Mouse (Mus musculus): ENCODE results near the gene Cdyl.
A peak's percentile ranks its signal among the peaks of the same experiment; 100 is the strongest.
"Not testable (repeated sequence)": the region's sequence is repeated elsewhere in the genome, so short reads cannot be mapped to it uniquely, and the experiment has no call there.

The Cdyl gene

GRCm38 (mm10) chr13:35807016-35807415 is 147.4 kb downstream of the Cdyl start:
- DNase-seq, result no peak

GRCm38 (mm10) chr13:35807525-35807924 is 147.9 kb downstream of the Cdyl start:
- DNase-seq, result no peak

- no peak for DNase-seq
Observed at GRCm38 (mm10) chr13:35807940-35808339, 148.3 kb downstream of the Cdyl start.

- no peak for DNase-seq
Observed at GRCm38 (mm10) chr13:35809252-35810159, 149.9 kb downstream of the Cdyl start.

GRCm38 (mm10) chr13:35810160-35810537 is 150.5 kb downstream of the Cdyl start:
- no peak for DNase-seq

GRCm38 (mm10) chr13:35811361-35812190 is 151.9 kb downstream of the Cdyl start:
- DNase-seq, result peak; percentile 66

GRCm38 (mm10) chr13:35812191-35812440 is 152.5 kb downstream of the Cdyl start:
- DNase-seq, result no peak

GRCm38 (mm10) chr13:35813348-35814127 is 153.9 kb downstream of the Cdyl start:
- no peak for DNase-seq

GRCm38 (mm10) chr13:35815205-35815726 is 155.6 kb downstream of the Cdyl start:
- no peak for DNase-seq

GRCm38 (mm10) chr13:35815782-35816368 is 156.2 kb downstream of the Cdyl start:
- no peak for DNase-seq

GRCm38 (mm10) chr13:35817626-35818025 is 158.0 kb downstream of the Cdyl start:
- DNase-seq, result no peak

- no peak for DNase-seq
Observed at GRCm38 (mm10) chr13:35818060-35818459, 158.4 kb downstream of the Cdyl start.

GRCm38 (mm10) chr13:35821821-35822454 is 162.3 kb downstream of the Cdyl start:
- no peak for DNase-seq

- no peak for DNase-seq
Observed at GRCm38 (mm10) chr13:35822795-35823194, 163.2 kb downstream of the Cdyl start.

- DNase-seq, result no peak
Observed at GRCm38 (mm10) chr13:35825639-35826038, 166.0 kb downstream of the Cdyl start.

GRCm38 (mm10) chr13:35832676-35833075 is 173.0 kb downstream of the Cdyl start:
- peak; percentile 51 for DNase-seq

GRCm38 (mm10) chr13:35833941-35834340 is 174.3 kb downstream of the Cdyl start:
- no peak for DNase-seq

- DNase-seq, result no peak
Observed at GRCm38 (mm10) chr13:35835669-35836068, 176.0 kb downstream of the Cdyl start.

- DNase-seq, result not testable (repeated sequence)
Observed at GRCm38 (mm10) chr13:35836501-35836900, 176.9 kb downstream of the Cdyl start.

GRCm38 (mm10) chr13:35840102-35840501 is 180.5 kb downstream of the Cdyl start:
- no peak for DNase-seq

- no peak for DNase-seq
Observed at GRCm38 (mm10) chr13:35843383-35843782, 183.8 kb downstream of the Cdyl start.

GRCm38 (mm10) chr13:35845306-35845705 is 185.7 kb downstream of the Cdyl start:
- no peak for DNase-seq

All from cerebellum, adult 11-12 months (tissue).